Mouse (Mus musculus) intestine, embryonic 14.5 days (tissue): ENCODE results near the gene Srbd1. TPM values are rescaled to one million over a fixed set of nuclear protein-coding genes. Genes with fewer than 3 reads are reported as not detected.

Source experiments
- ATAC-seq: fragments of 200-750 bp; cut with Nextera tagmentation; replicated peaks from 2 replicates; pipeline ENCODE4 v1.8.0; 2017; ENCODE audit warnings: low read depth, moderate number of reproducible peaks, moderate TSS enrichment, moderate library complexity; ENCODE audit not compliant: low FRiP score, low TSS enrichment
- DNase-seq: peaks from one replicate; pipeline ENCODE4 v3.0.0-alpha.2; 2018; ENCODE audit warnings: low spot score
- H3K27ac ChIP-seq: fragments of 300-500 bp; sonication (generic); 2 replicates; pipeline ENCODE4 v1.5.1; 2014; ENCODE audit warnings: low read depth, mild to moderate bottlenecking, control low read depth
- H3K27me3 ChIP-seq: fragments of 300-500 bp; sonication (generic); replicated peaks from 2 replicates; pipeline ENCODE4 v1.6.1; 2014; ENCODE audit warnings: low read length, control low read depth; ENCODE audit not compliant: control insufficient read depth, insufficient read depth
- H3K36me3 ChIP-seq: fragments of 300-500 bp; sonication (generic); 2 replicates; pipeline ENCODE4 v1.6.1; 2014; ENCODE audit warnings: low read length, control low read depth; ENCODE audit not compliant: control insufficient read depth, insufficient read depth
- H3K4me1 ChIP-seq: fragments of 300-500 bp; sonication (generic); replicated peaks from 2 replicates; pipeline ENCODE4 v1.6.1; 2014; ENCODE audit warnings: low read length, control low read depth, mixed read lengths; ENCODE audit not compliant: control insufficient read depth, insufficient read depth
- H3K4me2 ChIP-seq: fragments of 300-500 bp; sonication (generic); 2 replicates; pipeline ENCODE4 v1.6.1; 2014; ENCODE audit warnings: low read length
- H3K4me3 ChIP-seq: fragments of 300-500 bp; sonication (generic); 2 replicates; pipeline ENCODE4 v1.5.1; 2014; ENCODE audit warnings: low read depth, low read length, control low read depth, mixed read lengths
- H3K9ac ChIP-seq: fragments of 300-500 bp; sonication (generic); 2 replicates; pipeline ENCODE4 v1.6.1; 2014; ENCODE audit warnings: mild to moderate bottlenecking, low read length
- H3K9me3 ChIP-seq: fragments of 300-500 bp; sonication (generic); 2 replicates; pipeline ENCODE4 v1.6.1; 2016; ENCODE audit warnings: low read length, control low read depth; ENCODE audit not compliant: control insufficient read depth
- WGBS: fragments of 180-500 bp; shearing (Covaris S2); extraction: QIAGEN DNeasy Blood & Tissue Kit; methylation state at CpG from one replicate; pipeline ENCODE4 v1.1.7; 2014; 5-methylcytosine and 5-hydroxymethylcytosine counted together
- polyA plus RNA-seq: library from polyadenylated mRNA; unstranded; fragments of >200 nt; fragmentation: Nextera tagmentation; extraction: Ambion mirVana; gene quantifications from 2 replicates; pipeline ENCODE4 v1.2.1, GENCODE M21; 2014

Gene Srbd1
- polyA plus RNA-seq, 1 experiment from 2014 or later, result 7.5 TPM

DNA sequence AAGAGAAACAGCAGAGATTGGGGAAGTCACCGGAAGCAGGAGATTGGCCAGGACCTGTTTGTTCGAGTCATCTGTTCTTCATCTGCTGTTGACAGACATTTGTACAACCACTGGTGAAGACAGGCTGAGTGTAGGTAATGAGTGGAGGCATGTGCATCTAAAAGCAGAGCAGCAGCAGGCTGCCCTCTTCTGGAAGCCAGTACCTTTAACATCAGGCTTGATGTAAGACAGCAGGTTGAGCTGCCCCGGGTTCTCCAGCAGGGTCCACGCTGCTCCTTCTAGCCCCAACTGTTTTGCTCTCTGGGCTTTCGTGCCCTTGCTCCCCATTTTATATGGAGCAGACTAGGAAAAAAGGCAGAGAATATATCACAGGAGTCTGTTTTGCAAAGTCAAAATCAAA, 19.1 kb downstream of the Srbd1 start:
- no peak for ATAC-seq
- H3K27me3 ChIP-seq, result no peaks in the 10 kb centered on the region
- WGBS, result 76% methylated on average over 5 of the region's 5 CpGs

DNA sequence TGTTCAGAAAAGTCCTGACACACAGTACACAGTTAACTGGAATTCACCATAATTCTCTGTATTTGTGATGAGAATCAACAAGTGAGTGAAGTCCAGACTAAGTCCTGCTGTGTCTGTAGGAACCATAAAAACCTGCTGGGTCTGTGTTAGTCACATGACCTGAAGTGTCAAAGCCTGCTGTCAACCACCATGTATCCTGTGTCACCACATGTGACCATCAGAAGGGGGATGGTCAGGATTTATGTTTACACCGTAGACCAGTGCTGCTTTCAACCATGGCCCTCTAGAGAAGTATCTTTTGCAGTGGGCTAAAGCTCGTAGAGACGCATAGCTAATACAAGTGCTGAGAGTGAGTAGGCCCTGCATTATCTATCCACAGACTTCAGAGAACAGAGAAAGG, 21.8 kb downstream of the Srbd1 start:
- H3K4me3 ChIP-seq, result no peak overlapping the region
- H3K27ac ChIP-seq, result no peak overlapping the region
- no peak overlapping the region for H3K4me2 ChIP-seq
- H3K4me1 ChIP-seq, result no peaks in the 10 kb centered on the region
- peaks cover 47% of the 10 kb centered on the region for H3K36me3 ChIP-seq
- ATAC-seq, result no peak
- no peaks in the 10 kb centered on the region for H3K9me3 ChIP-seq
- no peak for DNase-seq
- 94% methylated on average over 3 of the region's 3 CpGs for WGBS
- no peaks in the 10 kb centered on the region for H3K27me3 ChIP-seq
- no peak overlapping the region for H3K9ac ChIP-seq

More for the DNA sequence above, 19.1 kb downstream of the Srbd1 start:
- H3K27ac ChIP-seq, result no peak overlapping the region
- DNase-seq, result no peak
- no peak overlapping the region for H3K4me3 ChIP-seq
- H3K36me3 ChIP-seq, result peaks cover 58% of the 10 kb centered on the region
- H3K9ac ChIP-seq, result no peak overlapping the region
- H3K9me3 ChIP-seq, result no peaks in the 10 kb centered on the region
- H3K4me1 ChIP-seq, result no peaks in the 10 kb centered on the region
- H3K4me2 ChIP-seq, result no peak overlapping the region

DNA sequence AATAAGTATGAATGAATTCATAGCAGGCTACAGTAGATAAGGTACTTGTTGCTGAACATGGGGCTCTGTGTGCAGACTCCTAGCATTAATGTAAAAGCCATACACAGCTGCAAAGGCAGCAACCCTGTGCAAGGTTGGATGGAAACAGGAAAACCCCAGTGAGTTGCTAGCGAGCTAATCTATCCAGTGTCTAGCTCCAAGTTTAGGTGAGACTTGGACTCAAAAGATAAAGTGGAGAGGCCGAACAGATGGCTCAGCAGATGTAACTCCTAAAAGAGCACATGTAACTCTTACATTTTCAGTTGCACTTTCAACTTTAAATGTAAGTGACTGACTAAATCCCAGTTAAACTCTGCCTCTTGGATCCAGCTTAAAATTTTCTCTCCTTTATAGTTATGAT, 48.1 kb downstream of the Srbd1 start:
- H3K36me3 ChIP-seq, result peaks cover 29% of the 10 kb centered on the region; the same call in 1 of the 2 replicates
- H3K9ac ChIP-seq, result no peak overlapping the region
- DNase-seq, result no peak
- no peak overlapping the region for H3K27ac ChIP-seq
- no peak overlapping the region for H3K4me2 ChIP-seq
- 78% methylated on average over 2 of the region's 2 CpGs for WGBS
- ATAC-seq, result no peak
- H3K9me3 ChIP-seq, result no peaks in the 10 kb centered on the region
- no peaks in the 10 kb centered on the region for H3K4me1 ChIP-seq
- no peaks in the 10 kb centered on the region for H3K27me3 ChIP-seq
- H3K4me3 ChIP-seq, result no peak overlapping the region

DNA sequence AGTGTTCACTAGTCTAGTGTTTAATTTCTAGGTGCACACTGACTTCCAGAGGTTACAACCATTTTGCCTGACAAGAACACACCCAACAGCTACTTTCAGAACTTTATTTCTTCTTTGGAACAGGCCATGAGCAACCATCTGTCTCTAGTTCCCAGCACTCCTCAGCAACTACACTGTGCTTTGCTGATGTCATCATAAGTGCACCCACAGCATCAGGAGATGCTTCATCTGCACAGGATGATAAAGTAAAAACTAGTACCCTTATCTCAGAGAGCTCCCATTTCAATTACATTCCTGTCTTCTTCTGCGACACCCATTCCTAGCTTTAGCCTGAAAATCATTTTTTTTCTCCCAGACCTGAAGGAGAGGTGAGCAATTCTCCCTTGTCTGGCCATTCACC, 51.9 kb downstream of the Srbd1 start:
- no peaks in the 10 kb centered on the region for H3K9me3 ChIP-seq
- 82% methylated on average over 1 of the region's 1 CpGs for WGBS
- H3K36me3 ChIP-seq, result peaks cover 23% of the 10 kb centered on the region; the same call in 1 of the 2 replicates
- DNase-seq, result no peak
- no peak for ATAC-seq
- H3K4me2 ChIP-seq, result no peak overlapping the region
- no peak overlapping the region for H3K4me3 ChIP-seq
- no peak overlapping the region for H3K27ac ChIP-seq
- no peak overlapping the region for H3K9ac ChIP-seq
- no peaks in the 10 kb centered on the region for H3K27me3 ChIP-seq
- no peaks in the 10 kb centered on the region for H3K4me1 ChIP-seq

GRCm38 (mm10) chr17:86091631-86092030, 53.3 kb downstream of the Srbd1 start:
- Histone ChIP-seq H3K36me3 (peaks cover 8% of the 10 kb centered on the region; the same call in 1 of the 2 replicates), H3K27ac (no peak overlapping the region), H3K9ac (no peak overlapping the region), H3K4me2 (no peak overlapping the region), H3K4me1 (no peaks in the 10 kb centered on the region), H3K27me3 (no peaks in the 10 kb centered on the region), H3K4me3 (no peak overlapping the region), H3K9me3 (no peaks in the 10 kb centered on the region)
- 79% methylated on average over 1 of the region's 1 CpGs for WGBS
- no peak for DNase-seq
- no peak for ATAC-seq

GRCm38 (mm10) chr17:86089893-86090588, 54.9 kb downstream of the Srbd1 start:
- DNase-seq, result no peak
- ATAC-seq, result no peak
- H3K27me3 ChIP-seq, result no peaks in the 10 kb centered on the region

DNA sequence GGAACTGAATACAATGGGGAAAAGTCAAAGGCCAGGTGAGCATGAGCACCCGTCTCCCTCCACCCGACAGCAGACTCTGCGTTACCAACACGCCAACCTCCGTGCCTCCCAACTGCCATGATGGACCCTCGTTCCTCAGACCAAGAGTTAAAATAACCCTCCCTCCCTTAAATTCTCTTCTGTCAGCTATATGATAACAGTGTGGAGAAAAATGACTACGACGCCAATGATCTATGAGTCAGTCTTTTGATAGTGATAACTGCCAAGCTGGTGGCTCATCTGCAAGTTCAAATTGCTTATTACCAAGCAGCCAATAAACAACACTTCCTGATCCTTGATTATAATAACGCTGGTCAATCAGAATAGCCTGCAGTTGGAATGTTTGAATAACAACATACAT, 57.1 kb downstream of the Srbd1 start:
- Histone ChIP-seq H3K36me3 (no peaks in the 10 kb centered on the region), H3K9me3 (no peaks in the 10 kb centered on the region), H3K4me1 (no peaks in the 10 kb centered on the region), H3K4me3 (no peak overlapping the region), H3K27me3 (no peaks in the 10 kb centered on the region), H3K4me2 (no peak overlapping the region), H3K27ac (no peak overlapping the region), H3K9ac (no peak overlapping the region)
- 88% methylated on average over 9 of the region's 9 CpGs for WGBS
- ATAC-seq (no peak), DNase-seq (no peak)

More at GRCm38 (mm10) chr17:86089893-86090588, 54.9 kb downstream of the Srbd1 start:
- Histone ChIP-seq H3K4me1 (no peaks in the 10 kb centered on the region), H3K4me2 (no peak overlapping the region), H3K9me3 (no peaks in the 10 kb centered on the region), H3K4me3 (no peak overlapping the region), H3K27ac (no peak overlapping the region), H3K9ac (no peak overlapping the region), H3K36me3 (0 out of 2 replicates have a peak, but pooled peaks cover 2% of the 10 kb centered on the region)
- 68% methylated on average over 9 of the region's 9 CpGs for WGBS

- Histone ChIP-seq H3K36me3 (no peaks in the 10 kb centered on the region), H3K4me2 (no peak overlapping the region), H3K9ac (no peak overlapping the region), H3K4me3 (no peak overlapping the region), H3K27ac (no peak overlapping the region), H3K27me3 (no peaks in the 10 kb centered on the region), H3K4me1 (no peaks in the 10 kb centered on the region), H3K9me3 (no peaks in the 10 kb centered on the region)
- ATAC-seq (no peak), DNase-seq (no peak)
- 76% methylated on average over 4 of the region's 4 CpGs for WGBS
Observed at GRCm38 (mm10) chr17:86086191-86086590, 58.8 kb downstream of the Srbd1 start.

- ATAC-seq (no peak), DNase-seq (no peak)
- H3K9ac ChIP-seq, result no peak overlapping the region
- no peaks in the 10 kb centered on the region for H3K36me3 ChIP-seq
- H3K9me3 ChIP-seq, result no peaks in the 10 kb centered on the region
- no peaks in the 10 kb centered on the region for H3K27me3 ChIP-seq
- H3K4me3 ChIP-seq, result no peak overlapping the region
- no peak overlapping the region for H3K4me2 ChIP-seq
- H3K4me1 ChIP-seq, result no peaks in the 10 kb centered on the region
- H3K27ac ChIP-seq, result no peak overlapping the region
- WGBS, result 73% methylated on average over 7 of the region's 7 CpGs
Observed at GRCm38 (mm10) chr17:86083207-86083606, 61.8 kb downstream of the Srbd1 start.
